Mouse (Mus musculus): ENCODE measurements at regions not wholly inside any gene's neighbourhood (a gene's known extent, or its start where the extent isn't known, plus 50 kb on each side); places are given as distances from the start of the nearest gene placed in this dataset.

GRCm38 (mm10) chr1:92737600-92738197 lies 89.1 kb upstream of the Otos start:
- Histone ChIP-seq H3K9me3 (ENCODE audit: control insufficient read depth, insufficient read depth, low read depth, low read length) (no peaks in the 10 kb centered on the region), H3K9ac (ENCODE audit: insufficient read depth, low read depth, low read length, poor library complexity, severe bottlenecking) (no peak overlapping the region), H3K27ac (ENCODE audit: insufficient read depth, low read depth, low read length, poor library complexity, severe bottlenecking) (no peak overlapping the region), H3K36me3 (ENCODE audit: control insufficient read depth, insufficient read depth, low read length, poor library complexity, severe bottlenecking) (no peaks in the 10 kb centered on the region), H3K4me1 (ENCODE audit: control insufficient read depth in 2 of 2, insufficient read depth in 2 of 2, low read length in 2 of 2, poor library complexity in 1 of 2) (no peaks in the 10 kb centered on the region; a peak in 1 of 4 replicates), H3K4me3 (ENCODE audit: insufficient read depth in 1 of 2, low read depth in 1 of 2, low read length in 2 of 2, poor library complexity in 1 of 2, severe bottlenecking in 1 of 2) (no peak overlapping the region)
- TF ChIP-seq ZNF384 (IDR thresholded peaks at IDR 0.05; ENCODE audit: low read depth, low read length) (no peak), MAFK (IDR thresholded peaks at IDR 0.05; ENCODE audit: insufficient read depth, low read depth, low read length) (no peak), HCFC1 (IDR thresholded peaks at IDR 0.05; ENCODE audit: borderline replicate concordance, insufficient read depth, low read length) (no peak), CHD2 (IDR thresholded peaks at IDR 0.05; ENCODE audit: low read depth, low read length) (no peak), ZC3H11A (IDR thresholded peaks at IDR 0.05; ENCODE audit: borderline replicate concordance, low read depth, low read length) (no peak)
- in situ Hi-C loops (cut with MboI; ENCODE audit: low sequenced_read_pairs in 2 of 2, unreplicated experiment in 2 of 2) = no loop called here
- DNase-seq (ENCODE audit: low read depth, low spot score) = no peak

- Histone ChIP-seq H3K36me3 (ENCODE audit: control insufficient read depth, insufficient read depth, low read length, poor library complexity, severe bottlenecking) (no peaks in the 10 kb centered on the region), H3K9me3 (ENCODE audit: control insufficient read depth, insufficient read depth, low read depth, low read length) (no peaks in the 10 kb centered on the region), H3K27ac (ENCODE audit: insufficient read depth, low read depth, low read length, poor library complexity, severe bottlenecking) (no peak overlapping the region), H3K4me1 (ENCODE audit: control insufficient read depth in 2 of 2, insufficient read depth in 2 of 2, low read length in 2 of 2, poor library complexity in 1 of 2) (no peaks in the 10 kb centered on the region; a peak in 1 of 4 replicates), H3K4me3 (ENCODE audit: insufficient read depth in 1 of 2, low read depth in 1 of 2, low read length in 2 of 2, poor library complexity in 1 of 2, severe bottlenecking in 1 of 2) (no peak overlapping the region), H3K9ac (ENCODE audit: insufficient read depth, low read depth, low read length, poor library complexity, severe bottlenecking) (no peak overlapping the region)
- no peak for DNase-seq (ENCODE audit: low read depth, low spot score)
- in situ Hi-C loops (cut with MboI; ENCODE audit: low sequenced_read_pairs in 2 of 2, unreplicated experiment in 2 of 2) = no loop called here
- TF ChIP-seq CHD2 (IDR thresholded peaks at IDR 0.05; ENCODE audit: low read depth, low read length) (no peak), MAFK (IDR thresholded peaks at IDR 0.05; ENCODE audit: insufficient read depth, low read depth, low read length) (no peak), ZNF384 (IDR thresholded peaks at IDR 0.05; ENCODE audit: low read depth, low read length) (no peak), HCFC1 (IDR thresholded peaks at IDR 0.05; ENCODE audit: borderline replicate concordance, insufficient read depth, low read length) (no peak), ZC3H11A (IDR thresholded peaks at IDR 0.05; ENCODE audit: borderline replicate concordance, low read depth, low read length) (no peak)
Measured at GRCm38 (mm10) chr1:92736411-92736810, 87.8 kb upstream of the Otos start.

DNA sequence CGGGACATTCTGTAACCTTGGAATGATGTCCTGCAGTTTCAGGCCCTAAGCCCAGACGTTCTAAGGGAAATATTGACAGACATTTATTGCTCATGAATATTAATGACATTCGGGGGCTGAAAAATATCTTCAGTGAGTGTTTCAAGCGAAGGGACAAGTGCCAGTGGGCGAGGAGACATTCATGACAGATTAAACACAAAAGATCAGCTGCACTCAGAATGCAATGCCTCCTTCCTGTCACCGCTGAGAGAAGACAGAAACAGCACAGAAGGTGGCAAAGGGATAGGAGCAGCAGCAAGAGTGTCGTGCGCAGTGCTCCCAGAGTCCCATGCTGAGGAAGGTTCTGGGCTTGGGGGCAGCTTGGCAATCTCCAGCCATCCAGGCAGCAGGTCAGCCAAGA lies 85.1 kb upstream of the Otos start:
- H3K9me3 ChIP-seq (ENCODE audit: control insufficient read depth, insufficient read depth, low read depth, low read length) = no peaks in the 10 kb centered on the region
- H3K4me3 ChIP-seq (ENCODE audit: insufficient read depth in 1 of 2, low read depth in 1 of 2, low read length in 2 of 2, poor library complexity in 1 of 2, severe bottlenecking in 1 of 2) = no peak overlapping the region
- TF ChIP-seq HCFC1 (IDR thresholded peaks at IDR 0.05; ENCODE audit: borderline replicate concordance, insufficient read depth, low read length) (no peak), CHD2 (IDR thresholded peaks at IDR 0.05; ENCODE audit: low read depth, low read length) (no peak), ZNF384 (IDR thresholded peaks at IDR 0.05; ENCODE audit: low read depth, low read length) (no peak), ZC3H11A (IDR thresholded peaks at IDR 0.05; ENCODE audit: borderline replicate concordance, low read depth, low read length) (no peak), MAFK (IDR thresholded peaks at IDR 0.05; ENCODE audit: insufficient read depth, low read depth, low read length) (no peak)
- no peaks in the 10 kb centered on the region; a peak in 1 of 4 replicates for H3K4me1 ChIP-seq (ENCODE audit: control insufficient read depth in 2 of 2, insufficient read depth in 2 of 2, low read length in 2 of 2, poor library complexity in 1 of 2)
- no peak overlapping the region for H3K9ac ChIP-seq (ENCODE audit: insufficient read depth, low read depth, low read length, poor library complexity, severe bottlenecking)
- H3K36me3 ChIP-seq (ENCODE audit: control insufficient read depth, insufficient read depth, low read length, poor library complexity, severe bottlenecking) = no peaks in the 10 kb centered on the region
- no peak overlapping the region for H3K27ac ChIP-seq (ENCODE audit: insufficient read depth, low read depth, low read length, poor library complexity, severe bottlenecking)
- DNase-seq (ENCODE audit: low read depth, low spot score) = no peak
- in situ Hi-C loops (cut with MboI; ENCODE audit: low sequenced_read_pairs in 2 of 2, unreplicated experiment in 2 of 2) = no loop called here

DNA sequence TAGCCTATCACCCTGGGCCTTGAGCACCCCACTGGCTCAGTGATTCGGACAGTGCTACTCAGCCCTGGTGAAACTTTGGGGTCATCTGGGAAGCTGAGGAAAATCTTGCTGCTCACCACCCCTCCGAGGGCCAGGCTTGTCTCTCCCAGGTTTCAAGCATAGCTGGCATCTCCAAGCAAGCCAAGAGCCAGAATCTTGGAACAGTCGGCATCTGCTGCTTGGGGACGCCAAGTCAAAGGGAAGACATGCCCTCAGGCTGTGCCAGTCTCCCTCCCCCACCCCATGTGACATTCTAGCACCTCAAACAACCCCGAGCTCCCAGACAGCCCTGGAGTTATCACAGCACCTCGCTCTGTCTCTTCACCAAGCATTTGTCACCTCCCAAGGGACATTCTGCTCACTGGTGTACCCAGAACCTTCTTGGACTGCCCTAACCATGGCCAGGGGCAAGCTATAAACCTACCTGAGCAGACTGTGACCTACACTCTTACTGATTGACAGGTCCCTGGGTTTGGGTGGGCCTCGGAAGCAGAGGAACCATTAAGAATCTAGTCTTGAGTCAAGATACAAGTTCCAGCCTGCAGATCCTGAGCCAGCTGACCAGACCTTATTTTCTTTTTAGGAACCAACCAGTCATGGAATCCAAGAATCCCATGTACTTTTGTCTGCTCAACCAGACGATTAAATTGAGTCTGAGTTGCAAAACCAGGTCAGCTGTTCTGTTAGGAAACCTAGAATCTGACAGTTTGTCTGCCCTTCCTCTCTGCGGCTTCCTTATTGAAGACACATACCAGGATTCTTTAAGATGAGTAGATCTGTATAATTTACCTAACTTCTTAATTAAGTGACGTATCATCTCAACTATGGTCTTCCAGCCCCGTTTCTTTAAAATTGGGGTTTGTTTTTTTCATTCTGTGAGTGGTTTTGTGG lies 83.0 kb upstream of the Otos start:
- in situ Hi-C loops (cut with MboI; ENCODE audit: low sequenced_read_pairs in 2 of 2, unreplicated experiment in 2 of 2) = no loop called here
- H3K4me3 ChIP-seq (ENCODE audit: insufficient read depth in 1 of 2, low read depth in 1 of 2, low read length in 2 of 2, poor library complexity in 1 of 2, severe bottlenecking in 1 of 2) = no peak overlapping the region
- no peaks in the 10 kb centered on the region for H3K36me3 ChIP-seq (ENCODE audit: control insufficient read depth, insufficient read depth, low read length, poor library complexity, severe bottlenecking)
- no peak overlapping the region for H3K9ac ChIP-seq (ENCODE audit: insufficient read depth, low read depth, low read length, poor library complexity, severe bottlenecking)
- no peaks in the 10 kb centered on the region for H3K4me1 ChIP-seq (ENCODE audit: control insufficient read depth in 2 of 2, insufficient read depth in 2 of 2, low read length in 2 of 2, poor library complexity in 1 of 2)
- no peak overlapping the region for H3K27ac ChIP-seq (ENCODE audit: insufficient read depth, low read depth, low read length, poor library complexity, severe bottlenecking)
- no peaks in the 10 kb centered on the region for H3K9me3 ChIP-seq (ENCODE audit: control insufficient read depth, insufficient read depth, low read depth, low read length)
- TF ChIP-seq HCFC1 (IDR thresholded peaks at IDR 0.05; ENCODE audit: borderline replicate concordance, insufficient read depth, low read length) (no peak), ZNF384 (IDR thresholded peaks at IDR 0.05; ENCODE audit: low read depth, low read length) (no peak), ZC3H11A (IDR thresholded peaks at IDR 0.05; ENCODE audit: borderline replicate concordance, low read depth, low read length) (no peak), CHD2 (IDR thresholded peaks at IDR 0.05; ENCODE audit: low read depth, low read length) (no peak), MAFK (IDR thresholded peaks at IDR 0.05; ENCODE audit: insufficient read depth, low read depth, low read length) (no peak)
- no peak for DNase-seq (ENCODE audit: low read depth, low spot score)

All from ES-E14 (cell line).